Mouse (Mus musculus) cortical plate, adult 2 months (tissue): ENCODE measurements at regions not wholly inside any gene's neighbourhood (a gene's known extent, or its start where the extent isn't known, plus 50 kb on each side); places are given as distances from the start of the nearest gene placed in this dataset.

Source experiments
- CTCF ChIP-seq: fragments of 200-500 bp; IDR thresholded peaks from 2 replicates; pipeline ENCODE4 v1.5.1; 2011; ENCODE audit warnings: mild to moderate bottlenecking, control low read depth, low read length; ENCODE audit not compliant: insufficient read depth; ENCODE audit errors: extremely low read depth
- POLR2A ChIP-seq: fragments of 200-500 bp; IDR thresholded peaks from 2 replicates; pipeline ENCODE4 v1.6.1; 2011; ENCODE audit warnings: mild to moderate bottlenecking, low read length, control low read depth; ENCODE audit not compliant: insufficient read depth; ENCODE audit errors: extremely low read depth

- TF ChIP-seq CTCF (no peak), POLR2A (no peak)
Measured at GRCm38 (mm10) chr4:89395336-89395735, 84.5 kb upstream of the Cdkn2b start.
